Mouse (Mus musculus): Measurements from ENCODE around the gene Pcnx2. TPM values are rescaled to one million over a fixed set of nuclear protein-coding genes. Genes with fewer than 3 reads are reported as not detected.

Gene Pcnx2
- polyA plus RNA-seq, 1 experiment = 41.4 TPM

DNA sequence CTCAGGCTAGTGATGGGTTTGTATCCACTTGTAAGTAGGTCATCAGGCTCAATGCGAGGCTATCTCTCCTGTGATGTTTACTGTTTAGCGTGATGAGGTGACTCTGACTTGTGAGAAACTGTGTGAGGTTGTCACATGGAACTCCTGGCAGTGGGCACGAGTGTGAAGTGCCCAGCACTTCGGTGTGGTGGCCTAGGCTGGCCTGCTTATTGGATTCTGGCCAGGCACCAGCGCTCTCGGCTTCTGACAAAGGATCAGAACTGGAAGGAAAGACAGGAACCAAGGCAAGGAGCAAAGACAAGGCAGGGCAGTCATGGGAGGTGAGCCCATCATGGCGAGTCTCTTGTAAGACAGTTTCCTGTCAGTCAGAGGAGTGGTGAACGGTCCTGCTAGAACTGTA lies 142.2 kb downstream of the Pcnx2 start:
- Histone ChIP-seq H3K4me3 (replicated peaks; ENCODE audit: insufficient read depth, low read depth, low read length) (no peak overlapping the region), H3K27ac (ENCODE audit: insufficient read depth, low read length) (no peak overlapping the region), H3K27me3 (ENCODE audit: control insufficient read depth, insufficient read depth, low read length) (no peaks in the 10 kb centered on the region), H3K4me1 (ENCODE audit: control insufficient read depth, insufficient read depth, low read length) (peaks cover 17% of the 10 kb centered on the region)
- TF ChIP-seq CTCF (IDR thresholded peaks at IDR 0.05; ENCODE audit: borderline replicate concordance, insufficient read depth, low read depth, low read length) = no peak
- TF ChIP-seq POLR2A (IDR thresholded peaks at IDR 0.05; ENCODE audit: borderline replicate concordance, insufficient read depth, low read length) = no peak
- peak; percentile 44 for DNase-seq
- 29% methylated on average over 8 of the region's 8 CpGs for WGBS

- Histone ChIP-seq H3K27me3 (ENCODE audit: control insufficient read depth, insufficient read depth, low read length) (no peaks in the 10 kb centered on the region), H3K4me1 (ENCODE audit: control insufficient read depth, insufficient read depth, low read length) (peaks cover 3% of the 10 kb centered on the region), H3K4me3 (replicated peaks; ENCODE audit: insufficient read depth, low read depth, low read length) (no peak overlapping the region), H3K27ac (ENCODE audit: insufficient read depth, low read length) (no peak overlapping the region)
- 55% methylated on average over 8 of the region's 8 CpGs for WGBS
- no peak for DNase-seq
- TF ChIP-seq CTCF (IDR thresholded peaks at IDR 0.05; ENCODE audit: borderline replicate concordance, insufficient read depth, low read depth, low read length) = no peak
Measured at GRCm38 (mm10) chr8:125750846-125751245, 147.3 kb downstream of the Pcnx2 start.

DNA sequence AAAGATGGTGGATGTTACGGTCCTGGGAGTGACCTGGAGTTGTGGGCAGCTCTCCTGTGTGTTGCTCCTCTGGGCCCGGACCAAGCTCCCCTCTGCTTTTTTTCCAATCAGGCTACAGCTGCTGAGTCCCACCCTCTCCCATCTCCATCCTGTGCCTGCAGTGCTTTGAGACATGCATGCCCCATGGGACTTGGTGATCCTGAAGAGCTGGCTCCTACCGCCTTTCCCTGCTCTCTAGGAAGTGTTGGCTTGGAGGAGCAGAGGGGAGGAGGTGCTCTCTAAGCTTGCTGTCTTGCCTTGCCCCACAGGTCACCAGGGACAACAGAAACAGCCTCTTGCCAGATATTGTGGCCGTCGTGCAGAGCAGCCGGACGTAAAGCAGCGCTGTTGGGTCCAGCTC lies 150.7 kb downstream of the Pcnx2 start:
- Histone ChIP-seq H3K4me1 (ENCODE audit: control insufficient read depth, insufficient read depth, low read length) (no peaks in the 10 kb centered on the region), H3K4me3 (replicated peaks; ENCODE audit: insufficient read depth, low read depth, low read length) (no peak overlapping the region), H3K27ac (ENCODE audit: insufficient read depth, low read length) (no peak overlapping the region), H3K27me3 (ENCODE audit: control insufficient read depth, insufficient read depth, low read length) (no peaks in the 10 kb centered on the region)
- no peak for TF ChIP-seq CTCF (IDR thresholded peaks at IDR 0.05; ENCODE audit: borderline replicate concordance, insufficient read depth, low read depth, low read length)
- TF ChIP-seq POLR2A (IDR thresholded peaks at IDR 0.05; ENCODE audit: borderline replicate concordance, insufficient read depth, low read length) = no peak
- WGBS = 62% methylated on average over 8 of the region's 8 CpGs
- DNase-seq = no peak

DNA sequence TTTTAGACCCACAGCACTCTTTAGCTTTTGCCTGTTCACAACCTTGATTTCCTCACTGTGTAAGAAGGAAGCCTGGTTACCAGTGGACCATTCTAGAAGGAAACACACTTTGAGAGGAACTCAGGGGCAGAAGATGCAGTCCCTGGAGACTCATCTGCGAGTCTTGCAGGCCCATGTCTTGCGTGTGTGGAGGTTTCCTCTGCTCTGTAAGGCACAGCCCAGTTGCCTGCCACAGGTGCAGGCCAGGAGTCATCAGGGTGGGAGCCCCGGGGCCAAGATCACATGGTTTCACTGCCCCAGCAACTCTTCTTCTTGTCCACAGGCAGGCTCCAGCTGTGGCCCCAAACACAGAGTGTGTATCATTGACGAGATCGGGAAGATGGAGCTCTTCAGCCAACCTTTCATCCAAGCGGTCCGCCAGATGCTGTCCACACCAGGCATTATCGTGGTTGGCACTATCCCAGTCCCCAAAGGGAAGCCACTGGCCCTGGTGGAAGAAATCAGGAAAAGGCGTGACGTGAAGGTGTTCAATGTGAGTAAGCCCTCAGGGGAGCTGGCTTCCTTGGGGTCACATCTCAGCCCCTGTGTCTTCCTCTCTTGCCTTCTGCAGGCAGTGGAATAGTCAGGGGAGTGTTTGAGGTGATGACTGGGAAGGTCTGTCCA lies 153.1 kb downstream of the Pcnx2 start:
- Histone ChIP-seq H3K4me1 (ENCODE audit: control insufficient read depth, insufficient read depth, low read length) (no peaks in the 10 kb centered on the region), H3K27me3 (ENCODE audit: control insufficient read depth, insufficient read depth, low read length) (no peaks in the 10 kb centered on the region), H3K4me3 (replicated peaks; ENCODE audit: insufficient read depth, low read depth, low read length) (no peak overlapping the region), H3K27ac (ENCODE audit: insufficient read depth, low read length) (no peak overlapping the region)
- TF ChIP-seq POLR2A (IDR thresholded peaks at IDR 0.05; ENCODE audit: borderline replicate concordance, insufficient read depth, low read length) = no peak
- TF ChIP-seq CTCF (IDR thresholded peaks at IDR 0.05; ENCODE audit: borderline replicate concordance, insufficient read depth, low read depth, low read length) = no peak
- DNase-seq = no peak
- WGBS = 83% methylated on average over 10 of the region's 10 CpGs

- DNase-seq = no peak
- Histone ChIP-seq H3K27ac (ENCODE audit: insufficient read depth, low read length) (no peak overlapping the region), H3K4me3 (replicated peaks; ENCODE audit: insufficient read depth, low read depth, low read length) (no peak overlapping the region), H3K27me3 (ENCODE audit: control insufficient read depth, insufficient read depth, low read length) (no peaks in the 10 kb centered on the region), H3K4me1 (ENCODE audit: control insufficient read depth, insufficient read depth, low read length) (no peaks in the 10 kb centered on the region)
- WGBS = 45% methylated on average over 8 of the region's 8 CpGs
- no peak for TF ChIP-seq POLR2A (IDR thresholded peaks at IDR 0.05; ENCODE audit: borderline replicate concordance, insufficient read depth, low read length)
- no peak for TF ChIP-seq CTCF (IDR thresholded peaks at IDR 0.05; ENCODE audit: borderline replicate concordance, insufficient read depth, low read depth, low read length)
Measured at GRCm38 (mm10) chr8:125742406-125742805, 155.7 kb downstream of the Pcnx2 start.

- no peak for TF ChIP-seq POLR2A (IDR thresholded peaks at IDR 0.05; ENCODE audit: borderline replicate concordance, insufficient read depth, low read length)
- DNase-seq = no peak
- H3K27ac ChIP-seq (ENCODE audit: insufficient read depth, low read length) = no peak overlapping the region
- 38% methylated on average over 2 of the region's 2 CpGs for WGBS
- H3K27me3 ChIP-seq (ENCODE audit: control insufficient read depth, insufficient read depth, low read length) = no peaks in the 10 kb centered on the region
- H3K4me1 ChIP-seq (ENCODE audit: control insufficient read depth, insufficient read depth, low read length) = no peaks in the 10 kb centered on the region
- H3K4me3 ChIP-seq (replicated peaks; ENCODE audit: insufficient read depth, low read depth, low read length) = no peak overlapping the region
Measured at GRCm38 (mm10) chr8:125741855-125742254, 156.3 kb downstream of the Pcnx2 start.

DNA sequence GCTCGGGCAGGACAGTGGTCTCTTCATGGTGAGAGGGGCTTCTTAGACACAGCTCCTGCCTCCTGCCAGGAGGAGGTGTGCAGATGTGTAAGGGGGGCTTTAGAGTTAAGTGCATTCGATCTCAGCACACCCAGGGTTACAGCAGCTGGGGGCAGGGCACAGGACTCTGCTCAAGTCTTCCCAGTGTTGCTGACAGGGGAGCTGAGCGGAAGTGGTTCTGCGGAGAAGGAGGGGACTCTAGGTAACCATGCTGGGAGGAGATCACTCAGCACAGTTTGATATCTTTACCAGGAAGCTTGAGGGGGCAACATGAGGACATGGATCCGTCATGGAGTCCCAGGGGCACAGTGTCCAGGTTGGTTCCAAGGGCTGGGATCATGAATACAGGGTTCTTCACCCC lies 156.7 kb downstream of the Pcnx2 start:
- no peaks in the 10 kb centered on the region for H3K27me3 ChIP-seq (ENCODE audit: control insufficient read depth, insufficient read depth, low read length)
- TF ChIP-seq POLR2A (IDR thresholded peaks at IDR 0.05; ENCODE audit: borderline replicate concordance, insufficient read depth, low read length) (no peak), CTCF (IDR thresholded peaks at IDR 0.05; ENCODE audit: borderline replicate concordance, insufficient read depth, low read depth, low read length) (no peak)
- DNase-seq = no peak
- no peak overlapping the region for H3K27ac ChIP-seq (ENCODE audit: insufficient read depth, low read length)
- no peak overlapping the region for H3K4me3 ChIP-seq (replicated peaks; ENCODE audit: insufficient read depth, low read depth, low read length)
- 69% methylated on average over 5 of the region's 5 CpGs for WGBS
- no peaks in the 10 kb centered on the region for H3K4me1 ChIP-seq (ENCODE audit: control insufficient read depth, insufficient read depth, low read length)

GRCm38 (mm10) chr8:125740655-125741054 lies 157.5 kb downstream of the Pcnx2 start:
- 63% methylated on average over 10 of the region's 10 CpGs for WGBS
- no peak for TF ChIP-seq CTCF (IDR thresholded peaks at IDR 0.05; ENCODE audit: borderline replicate concordance, insufficient read depth, low read depth, low read length)
- TF ChIP-seq POLR2A (IDR thresholded peaks at IDR 0.05; ENCODE audit: borderline replicate concordance, insufficient read depth, low read length) = no peak
- H3K27ac ChIP-seq (ENCODE audit: insufficient read depth, low read length) = no peak overlapping the region
- no peaks in the 10 kb centered on the region for H3K4me1 ChIP-seq (ENCODE audit: control insufficient read depth, insufficient read depth, low read length)
- no peak overlapping the region for H3K4me3 ChIP-seq (replicated peaks; ENCODE audit: insufficient read depth, low read depth, low read length)
- DNase-seq = no peak
- H3K27me3 ChIP-seq (ENCODE audit: control insufficient read depth, insufficient read depth, low read length) = no peaks in the 10 kb centered on the region

Data from cerebellum, adult 2 months (tissue).